Mouse (Mus musculus) neural tube, embryonic 11.5 days (tissue): ENCODE data around the gene Smug1. TPM values are rescaled to one million over a fixed set of nuclear protein-coding genes. Genes with fewer than 3 reads are reported as not detected.

Experiments
- ATAC-seq: fragments of 200-750 bp; cut with Nextera tagmentation; 2 replicates; pipeline ENCODE4 v1.8.0; 2017; ENCODE audit warnings: moderate number of reproducible peaks, mild to moderate bottlenecking, moderate TSS enrichment, moderate library complexity; ENCODE audit not compliant: insufficient read depth, low FRiP score, low TSS enrichment
- DNase-seq: peaks from one replicate; pipeline ENCODE4 v3.0.0-alpha.2; 2015; ENCODE audit warnings: low spot score
- H3K27ac ChIP-seq: fragments of 300-500 bp; sonication (generic); 2 replicates; pipeline ENCODE4 v1.5.1; 2014; ENCODE audit warnings: low read depth, mild to moderate bottlenecking, low read length
- H3K27me3 ChIP-seq: fragments of 300-500 bp; sonication (generic); 2 replicates; pipeline ENCODE4 v1.6.1; 2014; ENCODE audit warnings: mild to moderate bottlenecking, low read length, mixed read lengths; ENCODE audit not compliant: control insufficient read depth, insufficient read depth
- H3K36me3 ChIP-seq: fragments of 300-500 bp; sonication (generic); 2 replicates; pipeline ENCODE4 v1.6.1; 2014; ENCODE audit warnings: mild to moderate bottlenecking, low read length, moderate library complexity, mixed read lengths; ENCODE audit not compliant: control insufficient read depth, insufficient read depth
- H3K4me1 ChIP-seq: fragments of 300-500 bp; sonication (generic); 2 replicates; pipeline ENCODE4 v1.6.1; 2014; ENCODE audit warnings: low read length, mixed read lengths; ENCODE audit not compliant: control insufficient read depth, insufficient read depth
- H3K4me2 ChIP-seq: fragments of 300-500 bp; sonication (generic); 2 replicates; pipeline ENCODE4 v1.6.1; 2014; ENCODE audit warnings: low read depth, mild to moderate bottlenecking, moderate library complexity
- H3K4me3 ChIP-seq: fragments of 300-500 bp; sonication (generic); 2 replicates; pipeline ENCODE4 v1.5.1; 2014; ENCODE audit warnings: low read depth, low read length
- H3K9ac ChIP-seq: fragments of 300-500 bp; sonication (generic); 2 replicates; pipeline ENCODE4 v1.6.1; 2014; ENCODE audit warnings: mild to moderate bottlenecking, low read length
- H3K9me3 ChIP-seq: fragments of 300-500 bp; sonication (generic); 2 replicates; pipeline ENCODE4 v1.6.1; 2016; ENCODE audit warnings: low read length; ENCODE audit not compliant: control insufficient read depth
- WGBS: fragments of 180-500 bp; shearing (Covaris S2); extraction: QIAGEN DNeasy Blood & Tissue Kit; methylation state at CpG from one replicate; pipeline ENCODE4 v1.1.7; 2014; 5-methylcytosine and 5-hydroxymethylcytosine counted together
- polyA plus RNA-seq: library from polyadenylated mRNA; unstranded; fragments of >200 nt; fragmentation: Nextera tagmentation; extraction: Ambion mirVana; gene quantifications from 2 replicates; pipeline ENCODE4 v1.2.1, GENCODE M21; 2014

Gene Smug1
- polyA plus RNA-seq, 1 experiment from 2014 or later = 65.4 TPM

GRCm38 (mm10) chr15:103193606-103194005, 26.7 kb upstream of the Smug1 start:
- DNase-seq (no peak), ATAC-seq (no peak)
- Histone ChIP-seq H3K27me3 (no peaks in the 10 kb centered on the region), H3K27ac (no peak overlapping the region), H3K9ac (no peak overlapping the region), H3K36me3 (peaks cover 2% of the 10 kb centered on the region), H3K4me1 (no peaks in the 10 kb centered on the region), H3K4me2 (no peak overlapping the region), H3K9me3 (no peaks in the 10 kb centered on the region), H3K4me3 (no peak overlapping the region)
- 92% methylated on average over 2 of the region's 2 CpGs for WGBS

- WGBS = 52% methylated on average over 10 of the region's 10 CpGs
- Histone ChIP-seq H3K4me1 (no peaks in the 10 kb centered on the region), H3K27me3 (no peaks in the 10 kb centered on the region), H3K9me3 (no peaks in the 10 kb centered on the region), H3K27ac (no peak overlapping the region), H3K4me3 (no peak overlapping the region), H3K4me2 (no peak overlapping the region), H3K36me3 (peaks cover 2% of the 10 kb centered on the region), H3K9ac (no peak overlapping the region)
- peak; percentile 58 for DNase-seq
- no peak for ATAC-seq
Measured at GRCm38 (mm10) chr15:103190531-103191462, 23.9 kb upstream of the Smug1 start.

GRCm38 (mm10) chr15:103190083-103190482, 23.2 kb upstream of the Smug1 start:
- Histone ChIP-seq H3K4me3 (no peak overlapping the region), H3K4me1 (no peaks in the 10 kb centered on the region), H3K27ac (no peak overlapping the region), H3K9me3 (no peaks in the 10 kb centered on the region), H3K4me2 (no peak overlapping the region), H3K27me3 (no peaks in the 10 kb centered on the region), H3K9ac (no peak overlapping the region), H3K36me3 (peaks cover 2% of the 10 kb centered on the region)
- DNase-seq (no peak), ATAC-seq (no peak)
- WGBS = 62% methylated on average over 7 of the region's 7 CpGs

- Histone ChIP-seq H3K27ac (no peak overlapping the region), H3K9ac (no peak overlapping the region), H3K9me3 (no peaks in the 10 kb centered on the region), H3K4me1 (peaks cover 8% of the 10 kb centered on the region), H3K4me2 (no peak overlapping the region), H3K36me3 (peaks cover 2% of the 10 kb centered on the region), H3K27me3 (no peaks in the 10 kb centered on the region), H3K4me3 (no peak overlapping the region)
- ATAC-seq = no peak
- DNase-seq = no peak
- WGBS = 64% methylated on average over 6 of the region's 6 CpGs
Measured at GRCm38 (mm10) chr15:103187803-103188202, 20.9 kb upstream of the Smug1 start.

GRCm38 (mm10) chr15:103185462-103186198, 18.7 kb upstream of the Smug1 start:
- DNase-seq (peak; percentile 69), ATAC-seq (no peak)
- WGBS = 55% methylated on average over 19 of the region's 19 CpGs
- no peak overlapping the region for H3K4me2 ChIP-seq
- H3K27me3 ChIP-seq = no peaks in the 10 kb centered on the region
- H3K4me1 ChIP-seq = peaks cover 10% of the 10 kb centered on the region
- H3K27ac ChIP-seq = no peak overlapping the region
- H3K4me3 ChIP-seq = no peak overlapping the region
- H3K9me3 ChIP-seq = no peaks in the 10 kb centered on the region
- H3K36me3 ChIP-seq = no peaks in the 10 kb centered on the region
- H3K9ac ChIP-seq = no peak overlapping the region

GRCm38 (mm10) chr15:103183651-103184610, 17.0 kb upstream of the Smug1 start:
- ATAC-seq (peak; percentile 40; the same call in 1 of the 2 replicates), DNase-seq (peak; percentile 53)
- Histone ChIP-seq H3K4me3 (no peak overlapping the region), H3K36me3 (no peaks in the 10 kb centered on the region), H3K9me3 (no peaks in the 10 kb centered on the region), H3K4me2 (peak overlapping the region; percentile 35), H3K27me3 (no peaks in the 10 kb centered on the region), H3K4me1 (peaks cover 10% of the 10 kb centered on the region), H3K9ac (0 out of 2 replicates have a peak overlapping the region, but pooled peaks have one; percentile 10), H3K27ac (no peak overlapping the region)
- WGBS = 10% methylated on average over 25 of the region's 25 CpGs

GRCm38 (mm10) chr15:103183135-103183534, 16.2 kb upstream of the Smug1 start:
- DNase-seq (peak; percentile 89), ATAC-seq (peak; percentile 40; the same call in 1 of the 2 replicates)
- Histone ChIP-seq H3K4me3 (no peak overlapping the region), H3K9ac (0 out of 2 replicates have a peak overlapping the region, but pooled peaks have one; percentile 12), H3K27me3 (no peaks in the 10 kb centered on the region), H3K27ac (no peak overlapping the region), H3K4me2 (peak overlapping the region; percentile 35), H3K4me1 (peaks cover 10% of the 10 kb centered on the region), H3K36me3 (no peaks in the 10 kb centered on the region), H3K9me3 (no peaks in the 10 kb centered on the region)
- under 1% methylated on average over 21 of the region's 21 CpGs for WGBS
